ENCODE assay signal across 8 mouse cellular contexts in genomic region chr17:33254530-33255318, GRCm38 (mm10). TPM values are rescaled to one million over a fixed set of nuclear protein-coding genes. Genes with fewer than 3 reads are reported as not detected.
DNase-seq lines count a peak whose midpoint lies in the region; ATAC-seq and TF ChIP-seq lines count a peak whose summit lies in the region.
"Not testable (repeated sequence)": the region's sequence is repeated elsewhere in the genome, so short reads cannot be mapped to it uniquely, and the experiment has no call there.

Zfp955a (minus strand) TSS chr17:33255145.

- H3K9me3 ChIP-seq in forebrain, embryonic 10.5 days; heart, embryonic 13.5 days; hindbrain, embryonic 16.5 days (ENCODE audit: control insufficient read depth, low read length); limb, embryonic 14.5 days (ENCODE audit: control insufficient read depth, low read length); neural tube, embryonic 15.5 days (replicated peaks): not testable (repeated sequence)

- TF ChIP-seq POLR2A in limb, embryonic 14.5 days (IDR thresholded peaks at IDR 0.05; ENCODE audit: borderline replicate concordance, extremely low read depth, insufficient read depth, insufficient read length): not testable (repeated sequence)

- not testable (repeated sequence) for H3K4me1 ChIP-seq in forebrain, embryonic 10.5 days; heart, embryonic 13.5 days; hindbrain, embryonic 16.5 days (ENCODE audit: control insufficient read depth, insufficient read depth, low read depth, low read length); limb, embryonic 14.5 days (ENCODE audit: control insufficient read depth, insufficient read depth, low read length); neural tube, embryonic 15.5 days

- H3K27me3 ChIP-seq in forebrain, embryonic 10.5 days (ENCODE audit: poor library complexity, severe bottlenecking); heart, embryonic 13.5 days (replicated peaks); hindbrain, embryonic 16.5 days (replicated peaks; ENCODE audit: control insufficient read depth, insufficient read depth, low read length); limb, embryonic 14.5 days (ENCODE audit: control insufficient read depth, insufficient read depth, low read length); neural tube, embryonic 15.5 days (replicated peaks): not testable (repeated sequence)

- not testable (repeated sequence) for H3K4me3 ChIP-seq in forebrain, embryonic 10.5 days; hindbrain, embryonic 16.5 days (ENCODE audit: low read length); limb, embryonic 14.5 days (replicated peaks; ENCODE audit: low read length); neural tube, embryonic 15.5 days (replicated peaks)
- H3K4me3 ChIP-seq in heart, embryonic 13.5 days: peak within 1 kb of the TSS; percentile 27

- H3K9ac ChIP-seq in heart, embryonic 13.5 days; hindbrain, embryonic 16.5 days (ENCODE audit: low read depth, low read length); limb, embryonic 14.5 days (ENCODE audit: low read depth, low read length, severe bottlenecking); neural tube, embryonic 15.5 days (replicated peaks): not testable (repeated sequence)

- WGBS in forebrain, embryonic 10.5 days: 52% methylated on average over 1 of the region's 34 CpGs
- WGBS in heart, embryonic 13.5 days: 44% methylated on average over 1 of the region's 34 CpGs
- WGBS in hindbrain, embryonic 16.5 days: 29% methylated on average over 1 of the region's 34 CpGs
- whole genome bisulfite sequencing in limb, embryonic 14.5 days: 30% methylated on average over 1 of the region's 34 CpGs
- 55% methylated on average over 1 of the region's 34 CpGs for WGBS in neural tube, embryonic 15.5 days

- DNase-seq in forebrain, embryonic 10.5 days (ENCODE audit: extremely low spot score, low spot score); layer of hippocampus, postnatal 14 days (ENCODE audit: low spot score in 2 of 2); limb, embryonic 14.5 days (ENCODE audit: low spot score): not testable (repeated sequence)

- ATAC-seq in activated CD4-positive, CD25-positive, alpha-beta regulatory T cell, adult 4 months: peak; percentile 97
- peak; percentile 77; the same call in 1 of the 2 replicates for ATAC-seq in heart, embryonic 13.5 days (ENCODE audit: extremely low read depth, insufficient number of reproducible peaks, low FRiP score, low TSS enrichment)
- peak; percentile 100 for ATAC-seq in hindbrain, embryonic 16.5 days
- peak; percentile 99 for ATAC-seq in limb, embryonic 14.5 days (ENCODE audit: low FRiP score, low read depth)
- ATAC-seq in megakaryocyte progenitor cell, adult 5-6 weeks (replicated peaks; ENCODE audit: poor library complexity): peak; percentile 100
- peak; percentile 100 for ATAC-seq in neural tube, embryonic 15.5 days (ENCODE audit: low FRiP score)

- H3K27ac ChIP-seq in forebrain, embryonic 10.5 days; heart, embryonic 13.5 days (replicated peaks); hindbrain, embryonic 16.5 days (ENCODE audit: low read depth, low read length); limb, embryonic 14.5 days (replicated peaks; ENCODE audit: low read depth, low read length); neural tube, embryonic 15.5 days (replicated peaks): not testable (repeated sequence)

- peak within 1 kb of the TSS; percentile 49 for H3K4me2 ChIP-seq in heart, embryonic 13.5 days
- peak within 1 kb of the TSS; percentile 15; the same call in 1 of the 2 replicates for H3K4me2 ChIP-seq in hindbrain, embryonic 16.5 days (ENCODE audit: low read length)
- not testable (repeated sequence) for H3K4me2 ChIP-seq in limb, embryonic 14.5 days (replicated peaks; ENCODE audit: low read depth, low read length, severe bottlenecking)
- H3K4me2 ChIP-seq in neural tube, embryonic 15.5 days: peak within 1 kb of the TSS; percentile 37

- H3K36me3 ChIP-seq in forebrain, embryonic 10.5 days (replicated peaks); heart, embryonic 13.5 days; hindbrain, embryonic 16.5 days (ENCODE audit: control insufficient read depth, insufficient read depth, low read length); limb, embryonic 14.5 days (ENCODE audit: control insufficient read depth, insufficient read depth, low read length); neural tube, embryonic 15.5 days: not testable (repeated sequence)

RNA-seq across cellular contexts. Expression of gene Zfp955a, which starts in this region (rescaled TPM):
- 10 to 100 TPM; 12.4 to 14.4 TPM for polyA plus RNA-seq in activated CD4-positive, CD25-positive, alpha-beta regulatory T cell, adult 4 months (2017; shearing (Covaris generic))
- 17.5 and 17.8 TPM in 2 replicates for polyA plus RNA-seq in forebrain, embryonic 10.5 days (2016; fragmentation: Nextera tagmentation; extraction: Ambion mirVana)
- 11.8 and 12.2 TPM in 2 replicates for polyA plus RNA-seq in heart, embryonic 13.5 days (2015; fragmentation: Nextera tagmentation; extraction: Ambion mirVana)
- 24.7 and 24.9 TPM in 2 replicates for polyA plus RNA-seq in hindbrain, embryonic 16.5 days (2015; fragmentation: Nextera tagmentation; extraction: Ambion mirVana)
- total RNA-seq in layer of hippocampus, postnatal 14 days (2021): 10 to 100 TPM; 10.7 to 11.9 TPM
- 5.5 and 7.0 TPM in 2 replicates for polyA plus RNA-seq in limb, embryonic 14.5 days (2012; rRNA removed)
- 16.7 and 18.8 TPM in 2 replicates for polyA plus RNA-seq in limb, embryonic 14.5 days (2014; fragmentation: Nextera tagmentation; extraction: Ambion mirVana)
- total RNA-seq in megakaryocyte progenitor cell, adult 5-6 weeks (2015): 12.7 and 13.5 TPM in 2 replicates
- total RNA-seq in megakaryocyte progenitor cell, adult 5-6 weeks (2017): 13.7 and 15.3 TPM in 2 replicates
- 21.4 and 22.3 TPM in 2 replicates for polyA plus RNA-seq in neural tube, embryonic 15.5 days (2015; fragmentation: Nextera tagmentation; extraction: Ambion mirVana)
